Mouse (Mus musculus): ENCODE data around the gene Tiparp.

Tiparp gene

DNA sequence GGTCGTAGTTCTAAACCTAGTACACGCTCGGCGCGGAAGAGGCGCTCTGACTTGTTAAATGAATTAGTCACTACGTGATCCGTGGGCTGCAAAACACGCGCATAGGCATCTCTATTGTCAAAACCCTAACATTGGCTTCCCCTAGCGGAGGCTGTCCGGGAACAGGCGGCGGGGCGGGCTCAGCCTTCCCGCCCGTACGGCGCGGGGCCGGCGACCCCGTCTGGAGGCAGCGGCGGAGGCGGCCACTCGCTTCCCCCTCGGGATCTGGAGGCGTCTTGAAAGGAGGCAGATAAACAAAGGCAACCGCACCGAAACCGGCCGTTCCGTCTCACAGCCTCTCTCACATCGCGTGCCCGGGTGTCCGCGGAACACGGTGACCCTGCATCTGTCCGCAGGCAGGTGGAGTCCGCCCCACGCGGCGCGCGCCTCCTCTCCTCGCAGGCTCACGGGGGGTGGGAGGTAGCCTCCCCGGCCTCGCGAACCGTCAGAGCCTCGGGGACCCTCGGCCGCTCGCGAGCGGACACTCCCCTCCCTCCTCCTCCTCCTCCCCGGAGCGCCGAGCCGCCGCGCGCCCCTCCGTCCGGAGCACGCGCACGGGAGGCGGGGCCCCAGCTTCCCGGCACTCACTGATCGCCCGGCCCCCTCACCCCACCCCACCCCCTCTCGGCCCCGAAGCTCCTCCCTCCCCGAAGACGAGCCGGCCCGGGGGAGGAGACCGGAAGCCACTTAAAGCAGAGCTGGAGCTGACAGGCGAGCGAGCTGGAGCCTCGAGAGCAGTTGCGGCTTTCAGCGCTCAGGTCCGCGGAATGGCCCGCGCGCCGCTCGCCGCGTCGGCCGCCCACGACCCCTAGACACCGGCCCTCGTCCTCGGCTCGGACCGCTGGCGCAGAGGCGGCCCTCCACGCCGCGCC, at the start of gene Tiparp:
Gene Tiparp, plus strand, starts transcription at position 720 of the 911 bp plus-strand sequence.
- peak; percentile 92 for DNase-seq (ENCODE audit: low spot score)

DNA sequence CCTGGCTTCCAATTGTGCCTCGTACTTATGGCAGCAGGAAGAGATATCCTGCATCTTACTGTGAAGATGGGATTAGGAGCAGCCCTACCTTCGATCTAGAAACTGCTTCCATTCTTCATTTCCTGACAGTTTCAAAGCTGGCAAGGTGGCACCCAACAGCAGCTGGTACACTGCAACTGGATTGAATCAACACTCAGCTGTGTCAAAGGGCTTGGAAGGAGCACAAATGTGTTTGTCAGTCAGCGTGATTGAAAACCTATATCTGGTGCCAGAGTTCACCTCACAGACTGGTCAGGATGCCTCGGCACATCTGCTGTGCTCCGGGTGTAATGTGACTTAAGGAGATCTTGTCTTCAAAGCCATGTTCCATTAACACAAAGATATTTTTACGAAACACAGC, 47.5 kb upstream of the Tiparp start:
- DNase-seq (ENCODE audit: low spot score): no peak

DNA sequence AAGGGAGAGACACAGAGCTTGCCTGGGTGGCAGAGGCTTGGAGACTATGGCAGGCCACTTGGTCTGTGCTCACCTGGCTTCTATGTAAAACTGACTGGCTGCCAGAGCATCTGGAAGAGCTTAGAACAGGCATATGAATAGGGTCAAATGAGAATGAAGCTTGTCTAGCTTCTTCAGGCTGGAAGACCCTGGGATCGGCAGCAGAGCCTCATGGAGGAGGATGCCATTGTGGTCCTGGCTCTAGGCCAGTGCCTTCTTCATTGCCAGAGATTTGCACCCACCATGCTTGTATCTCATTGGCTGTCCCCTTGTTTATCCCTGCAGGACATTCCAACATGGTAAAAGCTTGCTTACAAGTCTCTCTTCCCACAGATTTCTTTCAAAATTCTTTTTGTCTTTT, 45.9 kb upstream of the Tiparp start:
- no peak for DNase-seq (ENCODE audit: low spot score)

DNA sequence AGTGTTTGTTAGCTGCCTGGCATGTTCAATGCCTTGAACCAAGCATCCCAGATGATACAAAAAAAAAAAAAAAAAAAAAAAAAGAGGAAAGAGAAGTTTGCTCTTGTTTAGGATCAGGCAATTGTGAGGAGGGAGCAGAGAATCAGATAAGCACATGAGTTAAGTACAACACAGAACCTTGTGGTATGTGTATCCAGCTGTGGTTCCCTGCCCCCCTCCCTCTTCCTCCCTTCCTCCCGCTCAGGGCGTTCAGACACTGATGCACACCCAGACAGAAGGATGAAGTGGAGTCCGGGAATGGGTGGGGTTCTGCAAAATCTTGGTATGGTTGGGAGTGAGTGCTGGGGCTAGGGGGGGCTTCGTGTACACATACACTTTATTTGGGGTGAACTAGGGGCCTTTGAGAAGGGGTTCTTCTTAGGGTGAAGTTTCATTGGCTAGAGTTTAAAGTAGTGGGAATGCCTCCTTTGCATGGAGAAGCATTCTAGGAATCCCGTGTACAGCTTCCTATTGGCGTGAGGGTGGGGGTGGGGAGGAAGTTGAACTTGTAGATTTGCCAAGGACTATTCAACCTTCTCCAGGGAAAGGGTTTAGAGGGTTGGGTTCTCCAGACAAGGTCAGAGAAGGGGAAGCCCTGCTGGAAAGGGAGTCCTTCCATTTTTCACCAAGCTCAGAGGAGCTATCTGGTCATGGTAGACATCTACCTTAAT, 45.4 kb upstream of the Tiparp start:
- no peak for DNase-seq (ENCODE audit: low spot score)

DNA sequence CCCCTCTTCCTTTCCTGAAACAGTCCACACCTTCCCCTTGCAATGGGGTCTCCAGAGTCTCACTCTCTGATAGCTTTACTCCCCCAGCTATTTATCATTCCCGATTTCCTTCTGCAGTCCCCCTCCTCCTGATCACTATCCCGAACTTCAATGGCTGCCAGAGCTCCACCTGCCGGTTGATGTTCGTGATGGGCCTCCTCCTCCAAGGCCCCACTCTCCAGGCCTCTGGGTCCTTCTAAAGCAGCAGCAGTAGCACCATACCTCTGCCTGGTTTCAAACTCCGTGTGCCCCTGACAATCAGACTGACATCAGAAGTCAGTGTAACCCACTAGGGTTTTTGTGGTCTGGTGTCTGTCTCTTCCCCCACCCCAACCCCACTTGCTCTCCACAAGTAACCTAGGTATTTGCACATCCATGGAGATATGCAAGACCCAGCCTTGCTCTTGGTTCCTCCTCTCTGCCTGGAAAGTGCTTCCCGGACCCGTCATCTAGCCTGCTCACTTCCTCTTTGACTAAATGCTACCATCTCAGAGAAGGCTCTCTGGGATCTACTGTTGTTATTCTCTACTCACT, 44.0 kb upstream of the Tiparp start:
- no peak for DNase-seq (ENCODE audit: low spot score)

DNA sequence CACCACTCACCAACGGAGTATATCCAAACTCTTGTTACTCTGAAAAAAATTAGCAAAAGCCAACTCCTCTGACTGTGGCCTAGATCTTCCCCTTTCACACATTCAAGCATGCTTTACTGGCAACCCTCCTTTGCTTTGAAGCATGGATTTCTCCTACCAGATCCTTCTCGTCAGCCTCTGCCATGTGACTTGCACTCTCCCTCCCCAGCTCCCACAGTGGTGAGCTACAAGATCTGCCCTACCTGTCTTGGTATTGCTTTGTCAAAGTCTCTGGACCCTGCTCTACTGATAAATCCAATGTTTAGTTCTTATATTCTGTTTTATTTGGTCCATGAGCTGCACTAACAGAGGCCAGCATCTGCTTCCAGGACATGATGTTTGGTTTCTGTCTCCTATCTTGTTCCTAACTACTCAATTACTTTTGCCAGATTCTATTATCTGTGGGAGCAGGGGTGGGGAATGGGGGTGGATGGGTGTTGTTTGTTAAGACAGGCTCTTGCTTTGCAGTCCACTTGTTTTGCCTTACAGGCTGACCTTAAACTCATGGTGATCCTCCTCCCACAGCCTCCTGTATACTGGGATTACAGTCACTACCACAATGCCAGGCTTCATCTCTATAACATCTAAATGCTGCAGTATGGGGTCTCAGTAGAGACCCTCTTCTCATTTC, 40.7 kb upstream of the Tiparp start:
- no peak for DNase-seq (ENCODE audit: low spot score)

DNA sequence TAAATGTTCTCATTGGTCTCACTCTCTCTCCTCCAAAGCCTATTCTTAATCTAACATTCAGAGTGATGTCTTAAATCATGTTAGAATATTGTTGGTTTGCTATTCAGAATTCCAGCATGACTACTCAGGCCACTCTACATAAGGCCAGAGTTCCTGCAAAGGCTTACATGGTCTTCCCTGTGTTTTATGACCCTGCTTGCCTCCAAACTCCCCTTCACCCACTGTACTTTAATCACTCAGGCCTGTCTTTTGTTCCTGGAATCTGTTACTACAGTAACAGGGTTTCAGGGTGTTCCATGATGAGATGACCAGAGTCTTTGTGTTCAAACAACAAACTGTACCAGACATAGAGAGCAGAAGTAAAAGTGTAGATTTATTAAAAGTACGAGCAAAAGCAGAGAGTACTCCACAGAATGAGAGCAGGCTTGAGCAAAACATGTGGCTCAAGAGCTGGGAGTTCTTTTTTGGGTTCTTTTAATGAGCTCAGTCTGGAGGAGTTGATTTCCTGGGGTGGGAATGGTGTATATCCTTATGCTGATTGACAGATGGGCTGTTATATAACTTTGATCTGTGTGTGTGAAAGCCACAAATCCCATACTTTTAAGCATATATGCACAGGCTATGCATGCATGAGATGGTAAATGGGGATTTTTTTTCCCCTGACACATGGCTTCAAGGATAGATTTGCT, 39.5 kb upstream of the Tiparp start:
- DNase-seq (ENCODE audit: low spot score): no peak

DNA sequence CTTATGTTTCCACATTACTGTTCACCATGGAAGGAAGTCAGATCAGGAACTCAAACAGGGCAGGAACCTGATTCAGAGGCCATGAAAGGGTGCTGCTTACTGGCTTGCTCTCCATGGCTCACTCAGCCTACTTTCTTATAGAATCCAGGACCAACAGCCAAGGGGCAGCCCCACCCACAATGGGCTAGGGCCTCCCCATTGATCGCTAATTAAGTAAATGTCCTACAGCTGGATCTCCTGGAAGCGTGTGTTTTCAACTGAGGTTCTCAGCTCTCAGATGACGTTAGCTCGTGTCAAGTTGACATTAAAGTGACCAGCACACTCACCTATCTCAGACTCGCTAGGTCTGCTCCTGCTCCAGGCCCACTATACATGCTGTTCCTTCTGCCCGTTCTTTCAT, 38.6 kb upstream of the Tiparp start:
- no peak for DNase-seq (ENCODE audit: low spot score)

DNA sequence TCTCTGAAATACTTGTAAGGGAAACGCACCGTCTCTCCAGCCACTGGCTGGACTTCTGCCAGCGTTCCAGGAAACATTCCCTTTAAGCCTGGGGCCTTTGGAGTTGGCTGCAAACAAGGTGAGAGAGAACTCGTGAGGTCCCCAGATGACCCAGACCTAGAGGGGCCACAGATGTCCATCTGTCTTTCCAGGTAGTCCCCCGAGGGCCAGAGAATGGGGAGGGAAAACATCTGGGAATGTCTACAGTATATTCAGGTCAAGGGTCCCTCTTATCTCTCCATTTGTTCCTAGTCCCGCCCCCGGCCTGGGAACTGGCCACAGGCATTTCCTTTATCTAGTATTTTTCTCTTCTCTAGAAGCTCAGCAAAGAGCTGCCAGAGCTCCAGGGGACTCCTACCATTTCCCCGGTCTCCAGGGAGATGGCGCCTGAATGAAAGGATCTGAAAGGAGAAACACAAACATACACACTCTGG, 33.9 kb upstream of the Tiparp start:
- no peak for DNase-seq (ENCODE audit: low spot score)

DNA sequence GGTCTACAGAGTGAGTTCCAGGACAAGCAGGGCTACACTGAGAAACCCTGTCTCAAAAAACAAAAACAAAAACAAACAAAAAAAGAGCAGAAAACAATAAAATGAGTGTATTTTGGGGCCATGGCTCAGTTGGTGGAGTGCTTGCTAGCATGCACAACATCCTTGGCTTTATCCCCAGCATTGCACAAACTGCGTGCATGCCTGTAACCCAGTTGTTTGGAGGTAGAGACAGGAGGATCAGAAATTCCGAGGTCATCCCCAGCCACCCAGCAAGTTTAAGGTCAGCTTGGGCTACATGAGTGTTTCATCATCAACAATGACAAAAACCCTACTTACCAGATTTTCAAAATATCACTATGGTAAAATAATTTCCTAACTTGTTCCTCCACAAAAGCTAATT, 20.4 kb upstream of the Tiparp start:
- no peak for DNase-seq (ENCODE audit: low spot score)

DNA sequence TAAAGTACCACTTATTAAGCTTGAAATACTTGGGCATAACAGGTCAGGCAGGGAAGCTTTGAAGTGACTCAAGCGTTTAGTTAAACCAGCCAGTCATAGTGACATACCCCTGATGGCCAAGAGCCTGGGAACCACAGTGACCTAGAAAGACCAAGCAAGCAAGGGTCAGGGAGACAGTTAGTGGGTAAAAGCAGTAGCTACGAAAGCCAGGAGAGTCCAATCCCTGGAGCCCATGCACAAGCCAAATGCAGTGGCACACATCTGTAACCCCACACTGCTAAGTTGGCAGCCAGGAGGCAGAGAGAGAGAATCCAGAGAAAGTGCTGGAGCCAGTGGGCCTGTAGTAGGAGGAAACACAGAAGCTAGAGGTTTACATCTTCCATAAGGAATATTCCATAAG, 17.6 kb upstream of the Tiparp start:
- DNase-seq (ENCODE audit: low spot score): no peak

DNA sequence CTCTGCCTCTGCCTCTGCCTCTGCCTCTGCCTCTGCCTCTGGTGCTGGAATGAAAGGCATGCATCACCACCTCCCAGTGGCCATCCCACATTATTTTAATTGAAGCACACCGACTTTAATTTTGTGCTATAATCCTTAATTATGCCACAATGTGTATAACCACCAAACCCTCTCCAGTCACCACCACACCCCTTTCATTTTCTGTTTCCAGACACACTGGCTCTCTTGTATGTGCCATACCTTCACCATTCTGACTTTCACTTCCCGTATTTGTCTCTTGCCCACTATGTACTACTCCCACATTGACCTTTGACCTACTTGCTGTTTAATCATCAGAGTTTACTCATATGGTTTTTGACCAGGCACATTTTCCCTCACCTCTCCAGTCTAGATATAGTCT, 12.5 kb upstream of the Tiparp start:
- DNase-seq (ENCODE audit: low spot score): no peak

DNA sequence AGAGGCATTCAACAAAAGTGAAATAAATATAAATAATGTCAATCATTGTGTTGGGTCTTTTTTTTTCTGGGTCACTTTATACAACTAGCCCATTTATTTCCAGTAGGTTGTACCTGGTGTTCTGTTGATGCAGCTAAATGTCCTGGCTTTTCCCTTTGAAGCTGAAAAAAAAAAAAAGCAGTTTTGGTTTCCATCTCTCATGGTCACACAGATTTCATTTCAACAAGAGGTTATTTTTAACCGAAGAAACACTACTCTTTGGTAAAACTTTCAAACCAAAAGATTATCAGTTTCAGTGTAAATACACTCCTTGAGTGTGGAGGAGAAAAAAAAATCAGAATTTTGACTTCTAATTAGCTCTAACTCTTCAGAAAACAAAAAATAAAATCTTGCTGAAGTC, 11.7 kb upstream of the Tiparp start:
- DNase-seq (ENCODE audit: low spot score): no peak

DNA sequence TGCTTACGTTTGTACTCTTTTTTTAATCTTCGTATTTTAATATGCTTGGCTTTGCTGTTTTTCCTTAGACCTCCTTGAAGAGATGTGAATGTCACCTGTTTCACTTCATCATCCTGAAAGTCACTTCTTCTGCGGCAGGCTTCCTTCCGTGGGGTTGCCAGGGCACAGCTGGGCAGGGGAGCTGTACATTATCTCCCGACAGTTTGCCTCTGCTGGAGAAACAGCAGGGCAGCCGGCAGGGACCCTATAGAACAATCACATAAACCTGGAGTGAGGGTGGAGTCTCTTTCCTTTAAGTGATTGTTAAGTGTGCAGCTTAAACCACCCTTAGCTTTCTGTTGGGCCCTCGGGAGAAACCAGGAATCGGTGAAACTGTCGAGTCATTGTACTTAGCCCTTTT, 11.1 kb upstream of the Tiparp start:
- no peak for DNase-seq (ENCODE audit: low spot score)

DNA sequence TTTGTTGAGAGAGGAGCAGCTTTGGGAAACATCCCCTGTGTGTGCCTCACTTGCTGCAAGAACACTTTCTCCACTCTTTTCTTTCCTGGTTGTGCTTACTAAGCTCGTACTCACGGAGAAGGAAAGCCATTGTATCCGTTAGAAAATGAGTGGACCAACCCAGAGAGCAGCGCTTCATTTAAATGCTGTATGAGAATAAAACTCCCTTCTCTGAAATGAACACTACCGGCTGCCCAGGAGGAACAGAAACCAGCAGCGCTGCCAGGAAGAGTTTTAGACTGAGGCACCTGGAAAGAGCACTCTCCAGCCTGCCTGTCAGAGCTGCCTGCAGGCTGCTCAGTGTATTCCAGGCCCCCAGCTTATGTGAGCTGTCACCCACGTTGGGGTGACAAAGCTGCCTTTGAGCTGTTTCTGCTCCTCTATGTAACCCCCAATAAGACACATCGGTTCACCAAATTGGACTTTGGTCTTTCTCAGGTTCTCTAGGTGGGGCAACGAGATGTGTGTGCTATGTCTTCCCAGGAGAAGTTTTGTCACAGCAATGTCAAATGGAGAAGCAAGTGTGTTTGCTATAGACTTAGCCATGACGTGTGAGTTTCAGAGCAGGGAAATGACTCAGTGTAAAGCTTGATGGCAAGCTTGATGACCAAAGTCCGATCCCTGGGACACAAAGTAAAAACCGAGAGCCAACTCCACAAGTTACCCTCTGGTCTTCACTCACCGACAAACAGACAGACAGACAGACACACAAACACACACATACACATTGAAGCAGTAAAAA, 10.3 kb upstream of the Tiparp start:
- no peak for DNase-seq (ENCODE audit: low spot score)

DNA sequence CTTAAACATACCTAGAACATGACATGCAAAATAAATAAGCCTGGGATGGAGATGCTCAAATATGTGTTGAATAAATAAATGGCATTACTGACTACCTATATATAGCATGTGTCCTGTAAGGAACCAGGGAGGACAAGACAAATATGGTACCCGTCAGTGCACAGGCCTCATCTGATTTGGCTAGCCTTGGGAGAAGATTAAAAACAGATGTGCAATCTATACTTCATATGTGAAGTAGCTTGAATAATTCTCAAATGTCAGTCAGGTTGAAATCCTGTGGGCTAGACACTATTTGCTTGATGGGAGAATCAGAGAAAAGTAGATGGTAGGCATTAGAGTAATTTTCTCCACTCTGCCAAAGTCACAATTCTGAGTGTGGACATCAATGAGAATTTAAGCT, 6.8 kb upstream of the Tiparp start:
- no peak for DNase-seq (ENCODE audit: low spot score)

DNA sequence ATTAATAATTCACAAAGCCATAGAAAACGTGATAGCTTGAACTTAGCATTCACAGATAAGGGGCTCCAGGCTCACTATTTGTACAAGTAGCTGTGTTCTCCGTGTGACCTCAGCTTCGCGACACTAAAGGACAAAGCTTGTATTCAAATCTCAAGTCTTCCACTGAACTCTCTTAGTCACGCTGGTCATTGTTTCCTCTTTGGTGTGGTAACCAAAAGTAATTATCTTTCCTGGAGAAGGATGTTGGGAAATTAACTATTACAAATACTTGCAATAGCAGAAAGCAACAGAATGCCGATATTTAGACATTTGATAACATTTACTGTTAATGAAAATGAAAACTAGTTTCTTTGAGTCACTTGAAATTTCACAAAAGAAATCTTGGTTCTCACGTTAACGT, 4.8 kb upstream of the Tiparp start:
- DNase-seq (ENCODE audit: low spot score): no peak

DNA sequence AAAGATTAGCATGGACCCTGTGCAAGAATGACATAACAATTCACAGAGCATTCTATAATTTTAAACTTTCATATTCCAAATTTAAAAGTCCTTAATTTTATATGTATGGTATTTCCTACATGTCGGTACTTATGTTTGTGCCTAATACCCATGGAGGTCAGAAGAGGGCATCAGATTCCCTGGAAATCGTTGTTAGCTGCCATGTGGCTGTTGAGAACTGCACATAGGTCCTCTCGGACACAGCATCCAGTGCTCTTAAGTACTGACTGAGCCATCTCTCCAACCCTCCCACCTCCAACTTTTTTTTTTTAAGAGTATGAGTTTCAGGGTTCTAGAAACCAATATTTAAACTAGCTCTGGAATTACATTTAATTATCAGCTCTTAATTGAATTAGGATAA, 2.5 kb upstream of the Tiparp start:
- DNase-seq (ENCODE audit: low spot score): no peak

DNA sequence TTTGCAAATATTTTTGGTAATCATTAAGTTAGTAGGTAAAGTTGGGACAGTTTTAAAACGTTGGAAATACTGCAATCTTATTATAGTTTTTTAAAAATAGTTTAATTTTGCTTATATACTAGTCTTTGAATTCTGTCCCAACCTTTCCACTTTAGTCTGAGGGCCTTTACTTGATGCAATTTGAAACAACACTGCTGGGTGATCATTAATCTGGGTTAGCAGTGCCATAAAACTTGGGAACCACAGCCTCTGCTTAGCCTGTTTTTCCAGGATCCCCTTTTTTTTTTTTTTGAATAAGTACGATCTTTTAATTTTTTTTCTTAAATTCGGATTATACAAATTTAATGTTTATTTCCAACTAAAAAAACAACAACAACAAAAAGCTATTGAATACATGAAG, 1.0 kb upstream of the Tiparp start:
- no peak for DNase-seq (ENCODE audit: low spot score)

DNA sequence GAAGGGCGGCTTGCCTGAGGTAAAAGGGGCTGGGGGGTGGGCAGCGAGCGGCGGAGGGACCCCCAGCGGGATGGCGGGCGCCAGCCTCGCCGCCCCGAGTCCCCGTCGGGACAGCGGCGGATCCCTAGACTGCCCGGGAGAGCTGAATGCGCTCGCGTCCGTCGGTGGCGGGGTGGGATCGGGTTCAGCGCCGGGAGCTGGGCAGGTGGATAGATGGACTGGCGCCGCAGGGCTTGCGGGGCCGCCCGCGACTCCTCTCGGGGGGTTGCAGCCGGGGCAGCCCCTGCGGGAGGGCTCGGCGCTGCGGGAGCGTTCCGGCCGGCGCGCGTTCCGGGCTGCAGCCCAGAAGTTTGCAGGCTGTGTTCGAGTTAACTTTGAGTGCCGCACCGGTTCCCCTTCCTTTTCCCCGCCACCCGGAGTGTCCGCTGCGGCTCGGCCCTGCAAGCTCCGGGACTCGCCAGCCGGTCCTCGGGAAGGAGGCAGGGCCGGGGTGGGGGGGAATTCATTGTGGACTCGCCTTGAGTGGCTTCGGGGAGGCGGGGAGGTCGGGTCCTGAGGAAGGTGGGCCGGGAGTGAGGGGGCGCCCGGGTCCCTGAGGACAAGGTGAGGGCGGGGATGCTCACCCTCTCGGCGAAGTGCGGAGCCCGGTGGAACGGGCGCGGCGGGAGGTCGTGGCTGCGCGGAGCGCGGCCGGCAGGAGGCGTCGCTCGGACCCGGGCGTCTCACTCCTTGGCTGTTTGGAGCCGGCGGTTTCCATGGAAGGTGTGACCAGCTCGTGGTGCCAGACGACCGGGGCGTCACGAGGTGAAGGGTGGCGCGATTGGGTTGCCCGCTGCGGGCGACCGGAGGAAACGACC, 632 bp downstream of the Tiparp start:
- peak; percentile 60 for DNase-seq (ENCODE audit: low spot score)

All from urinary bladder, postnatal 14 days (tissue).